Mouse (Mus musculus) splenic B cell, adult 2 months (primary cell): ENCODE results near the gene Tenm4.

Source experiments
- DNase-seq: peaks from one replicate; pipeline ENCODE4 v3.0.0-alpha.2; 2011; ENCODE audit warnings: low read depth, low spot score
- H3K27me3 ChIP-seq: 2 replicates; pipeline ENCODE4 v1.6.1; 2012; ENCODE audit warnings: mild to moderate bottlenecking, low read length, moderate library complexity, mixed read lengths; ENCODE audit not compliant: control insufficient read depth, poor library complexity, insufficient read depth, severe bottlenecking
- H3K36me3 ChIP-seq: 2 replicates; pipeline ENCODE4 v1.6.1; 2012; ENCODE audit warnings: mild to moderate bottlenecking, low read length, moderate library complexity, mixed read lengths; ENCODE audit not compliant: control insufficient read depth, poor library complexity, insufficient read depth, severe bottlenecking

The Tenm4 gene

DNA sequence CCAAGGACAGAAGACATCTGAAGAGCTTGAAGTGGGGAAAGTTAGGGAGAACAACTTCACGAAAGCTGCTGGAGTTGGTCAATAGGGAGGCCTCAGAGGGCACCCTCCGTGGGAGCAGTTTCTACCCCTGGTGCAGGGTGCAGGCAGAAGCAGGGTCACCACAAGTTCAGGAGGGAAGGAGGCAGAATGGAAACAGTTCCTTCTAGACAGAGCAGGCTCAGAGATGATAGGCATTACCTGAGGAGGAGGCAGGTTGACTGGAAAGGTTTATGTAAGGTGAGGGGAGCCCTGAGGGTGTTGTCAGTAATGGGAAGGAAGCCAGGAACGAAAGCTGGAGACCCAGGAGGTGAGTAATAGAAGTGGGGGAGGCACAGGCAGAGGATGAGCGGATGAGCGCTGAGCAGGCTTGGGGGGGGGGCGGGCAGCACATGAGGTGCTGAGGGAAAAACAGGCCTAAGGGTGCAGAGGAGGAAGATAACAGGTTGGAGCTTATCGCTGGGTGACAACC lies 577.5 kb downstream of the Tenm4 start:
- DNase-seq: no peak
- H3K27me3 ChIP-seq: no peaks in the 10 kb centered on the region
- no peaks in the 10 kb centered on the region for H3K36me3 ChIP-seq

DNA sequence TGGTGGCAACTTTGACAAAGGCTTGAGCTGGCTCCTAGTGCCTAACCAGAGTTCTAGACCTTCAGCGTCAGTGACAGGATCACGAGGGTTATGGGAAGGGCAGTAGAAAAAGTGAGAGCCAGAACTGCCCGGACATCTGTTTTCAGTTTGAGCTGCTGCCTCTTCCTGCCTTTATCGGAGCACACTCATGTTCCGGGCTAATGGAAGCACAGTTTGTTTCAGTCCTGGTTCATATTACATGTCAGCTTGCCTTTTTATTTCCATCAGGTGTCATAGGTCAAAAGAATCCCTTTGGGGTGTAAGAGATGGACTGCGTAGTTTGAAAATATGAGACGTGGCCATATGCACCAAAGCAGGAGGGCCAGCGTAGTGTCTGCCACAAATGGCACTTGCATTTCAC lies 578.7 kb downstream of the Tenm4 start:
- Histone ChIP-seq H3K27me3 (no peaks in the 10 kb centered on the region), H3K36me3 (no peaks in the 10 kb centered on the region)
- DNase-seq: no peak

DNA sequence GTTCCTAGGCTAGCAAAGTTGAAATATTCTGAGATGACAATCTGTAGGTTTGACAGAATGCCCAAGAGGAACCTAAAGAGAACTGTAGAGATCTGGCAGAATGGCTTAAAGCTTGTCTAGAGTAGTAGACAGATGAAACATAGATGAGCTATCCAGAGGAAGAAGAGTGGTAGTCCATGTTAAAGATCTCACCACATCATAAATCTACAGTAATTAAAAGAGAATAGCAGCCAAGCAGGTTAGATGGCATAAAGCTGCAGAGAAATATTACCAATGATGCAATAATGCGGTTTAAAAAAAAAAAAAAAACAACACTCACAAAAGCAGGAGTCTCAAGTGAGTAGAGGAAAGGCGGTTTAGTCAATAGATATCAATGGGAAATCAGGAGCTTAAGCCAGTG lies 580.2 kb downstream of the Tenm4 start:
- Histone ChIP-seq H3K27me3 (no peaks in the 10 kb centered on the region), H3K36me3 (no peaks in the 10 kb centered on the region)
- DNase-seq: no peak

DNA sequence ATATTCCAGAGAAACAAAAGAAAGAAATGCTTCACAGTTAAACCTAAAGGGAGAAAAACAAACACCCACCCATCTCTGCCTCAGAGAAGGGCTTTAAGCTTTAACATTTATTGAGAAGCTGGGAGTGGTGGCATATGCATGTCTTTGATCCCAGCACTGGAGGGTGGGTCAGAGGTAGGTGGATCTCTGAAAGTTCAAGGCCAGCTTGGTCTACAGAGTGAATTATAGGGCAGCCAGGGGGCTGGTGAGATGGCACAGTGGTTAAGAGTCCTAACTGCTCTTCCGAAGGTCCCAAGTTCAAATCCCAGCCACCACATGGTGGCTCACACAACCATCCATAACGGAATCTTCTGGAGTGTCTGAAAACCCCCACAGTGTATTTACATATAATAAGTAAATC lies 581.7 kb downstream of the Tenm4 start:
- no peak for DNase-seq
- H3K36me3 ChIP-seq: no peaks in the 10 kb centered on the region
- no peaks in the 10 kb centered on the region for H3K27me3 ChIP-seq

DNA sequence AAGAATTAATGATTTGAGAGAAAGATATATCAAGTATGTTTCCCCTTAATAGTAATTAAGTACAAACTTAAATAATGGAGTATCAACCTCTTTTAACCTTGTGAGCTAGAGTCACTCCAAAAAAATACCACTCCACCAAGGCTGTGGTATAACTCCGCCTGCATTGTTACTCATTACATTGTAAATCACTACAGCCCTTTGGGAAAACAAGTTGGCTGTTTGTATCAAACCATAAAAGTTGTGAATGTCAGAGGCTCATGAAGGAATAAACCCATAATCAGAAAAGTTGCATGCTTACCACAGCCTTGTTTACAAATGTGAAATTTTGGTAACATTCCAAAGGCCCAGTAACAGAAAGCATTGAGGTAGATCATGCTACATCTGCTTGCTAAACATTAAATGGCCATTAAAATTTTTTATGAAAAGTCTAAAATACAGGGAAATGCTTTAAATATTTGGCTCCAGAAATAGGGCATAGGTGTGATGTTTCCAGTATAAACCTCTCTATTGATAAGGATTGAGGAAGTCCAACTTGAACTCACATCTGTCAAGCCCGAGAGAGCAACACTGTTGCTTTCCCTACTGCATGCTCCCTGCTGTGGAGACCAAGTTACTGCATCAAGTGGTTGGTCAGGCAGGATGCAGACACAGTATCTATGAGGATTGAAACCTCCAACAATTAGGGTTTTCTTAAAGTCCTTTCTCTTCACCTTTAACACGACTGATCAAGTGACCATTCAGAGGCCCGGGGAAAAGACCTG lies 582.5 kb downstream of the Tenm4 start:
- Histone ChIP-seq H3K36me3 (no peaks in the 10 kb centered on the region), H3K27me3 (no peaks in the 10 kb centered on the region)
- DNase-seq: peak; percentile 22

DNA sequence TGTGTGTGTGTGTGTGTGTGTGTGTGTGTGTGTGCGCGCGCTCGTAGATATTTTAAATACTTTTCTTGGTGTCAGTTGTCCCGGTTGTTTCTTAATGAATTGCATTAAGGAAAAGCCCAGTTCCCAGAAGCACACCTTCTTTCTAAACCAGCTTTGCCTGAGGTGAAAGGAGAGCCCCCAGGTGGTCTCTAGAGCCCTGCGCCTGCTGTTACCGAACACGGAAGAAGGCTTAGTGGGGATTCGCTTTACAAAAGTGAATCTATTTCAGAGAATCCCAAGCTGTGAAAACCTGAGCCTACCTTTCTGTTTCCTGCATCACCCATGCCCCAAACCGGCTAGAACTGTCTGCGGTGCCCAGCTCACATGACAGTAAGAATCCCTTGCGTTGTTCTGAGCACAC lies 583.1 kb downstream of the Tenm4 start:
- Histone ChIP-seq H3K36me3 (no peaks in the 10 kb centered on the region), H3K27me3 (no peaks in the 10 kb centered on the region)
- peak; percentile 17 for DNase-seq

DNA sequence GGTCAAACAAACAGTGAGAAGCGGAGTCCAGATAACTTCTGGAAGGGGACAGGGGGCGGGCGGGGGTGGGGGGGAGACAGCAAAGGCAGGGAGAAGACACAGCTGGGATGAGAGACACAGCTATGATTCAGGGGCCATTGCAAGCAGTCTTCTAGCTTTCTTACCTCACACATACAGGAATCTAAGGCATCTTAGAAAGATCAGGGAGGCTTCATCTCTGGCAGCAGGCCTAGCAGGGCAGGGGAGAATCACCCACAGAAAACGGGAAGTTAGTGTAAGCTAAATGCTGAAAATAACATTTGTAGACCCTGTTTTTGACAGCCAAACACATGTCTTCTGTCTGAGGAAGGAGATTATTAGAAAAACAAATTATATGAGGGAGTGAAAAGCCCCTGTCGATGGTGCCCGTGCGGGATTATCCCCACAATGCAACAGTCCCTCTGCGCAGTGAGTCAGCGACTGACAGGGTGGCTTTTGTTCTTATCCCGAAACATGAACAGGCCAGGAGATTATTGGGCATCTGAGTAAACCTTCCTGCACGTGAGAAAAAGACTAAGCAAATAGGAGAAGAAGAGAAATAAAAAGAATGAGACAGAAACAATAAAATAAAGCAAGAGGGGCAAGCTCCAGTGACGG lies 584.5 kb downstream of the Tenm4 start:
- no peaks in the 10 kb centered on the region for H3K27me3 ChIP-seq
- DNase-seq: no peak
- H3K36me3 ChIP-seq: no peaks in the 10 kb centered on the region

DNA sequence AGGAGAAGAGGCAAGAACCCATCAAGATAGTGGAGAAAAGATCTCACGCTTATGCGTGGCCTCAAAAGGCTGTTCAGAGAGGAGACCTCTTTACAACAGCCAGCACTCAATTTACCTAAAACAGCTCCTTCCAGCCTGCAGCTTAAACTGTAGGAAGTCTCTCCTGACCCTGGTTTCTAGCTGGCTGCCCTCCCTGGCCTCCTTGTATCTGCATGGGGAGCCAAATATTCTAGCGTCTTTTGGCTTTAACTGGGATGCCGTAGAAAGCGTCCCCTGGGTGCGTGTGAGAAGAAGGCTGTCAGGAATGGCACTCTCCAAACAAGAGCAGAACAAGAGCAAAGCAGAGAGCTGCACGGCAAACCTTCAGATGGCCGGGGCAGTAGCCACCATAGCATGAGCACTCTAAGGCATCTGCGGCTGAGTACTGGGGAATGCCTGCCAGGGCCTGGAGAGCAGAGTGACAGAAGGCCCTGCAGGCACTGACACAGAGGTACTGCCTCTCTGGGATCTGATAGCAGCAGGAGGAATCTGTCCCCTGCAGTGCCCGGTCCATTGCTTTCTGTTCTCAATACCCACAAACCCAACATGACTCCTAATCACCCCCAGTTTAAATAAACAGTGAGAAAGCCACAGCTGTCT lies 585.2 kb downstream of the Tenm4 start:
- DNase-seq: no peak
- Histone ChIP-seq H3K27me3 (no peaks in the 10 kb centered on the region), H3K36me3 (no peaks in the 10 kb centered on the region)

DNA sequence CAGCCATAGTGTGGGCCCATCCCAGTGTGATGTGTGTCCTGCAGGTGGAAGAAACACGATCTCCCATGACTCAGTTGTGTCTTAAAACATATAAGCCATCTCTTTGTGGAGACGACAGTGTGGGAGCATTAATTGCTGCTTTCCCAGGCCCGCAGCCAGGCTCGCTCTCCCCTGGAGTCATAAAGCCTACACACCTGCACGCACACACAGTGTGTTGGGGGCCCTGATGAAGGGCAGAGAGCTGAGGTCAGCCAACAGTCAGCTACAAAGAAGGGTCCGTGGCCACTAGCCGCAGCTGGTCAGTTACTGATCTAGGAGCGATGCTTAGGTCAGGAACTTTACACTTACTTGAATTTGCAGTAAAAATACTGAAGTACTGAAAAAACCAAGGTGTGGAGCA lies 586.0 kb downstream of the Tenm4 start:
- no peak for DNase-seq
- Histone ChIP-seq H3K36me3 (no peaks in the 10 kb centered on the region), H3K27me3 (no peaks in the 10 kb centered on the region)

DNA sequence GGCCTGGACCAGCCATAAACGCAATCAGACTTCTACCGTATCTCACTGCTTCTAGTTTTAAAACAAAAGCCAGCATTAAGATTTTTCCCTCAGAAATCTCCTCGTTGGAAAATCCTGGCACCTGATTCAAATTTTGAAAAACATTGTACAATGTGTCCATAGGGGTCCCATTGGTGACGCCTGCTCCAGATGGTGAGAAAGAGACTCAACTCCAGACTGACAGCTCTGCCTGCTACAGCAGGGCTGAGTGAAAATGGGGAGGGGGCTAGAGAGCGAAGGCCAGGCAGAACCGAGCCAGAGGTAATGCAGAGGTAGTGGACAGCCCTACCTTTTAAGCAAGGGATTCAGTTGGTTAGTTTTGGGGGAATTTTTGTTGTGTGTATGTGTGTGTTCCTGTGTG lies 589.2 kb downstream of the Tenm4 start:
- no peak for DNase-seq
- H3K27me3 ChIP-seq: no peaks in the 10 kb centered on the region
- no peaks in the 10 kb centered on the region for H3K36me3 ChIP-seq

DNA sequence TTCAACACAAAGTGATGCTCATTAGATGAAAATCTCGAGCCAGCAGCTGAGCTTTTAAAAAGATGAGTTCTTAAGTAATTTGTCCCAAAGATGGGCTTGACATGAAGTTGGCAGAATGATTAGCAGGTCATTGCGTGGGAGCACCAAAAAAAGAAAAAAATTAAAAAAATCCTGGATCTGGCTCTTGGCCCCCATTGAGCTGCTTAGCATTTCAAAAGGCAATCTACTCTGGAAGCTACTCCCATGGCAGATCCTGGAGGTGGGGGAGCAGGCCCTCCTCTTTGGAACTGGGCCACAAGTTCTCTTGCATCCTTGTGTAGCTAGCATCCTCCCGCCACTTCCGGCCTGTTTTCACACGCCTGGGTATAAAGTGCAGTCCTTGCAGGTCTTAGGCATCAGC lies 590.1 kb downstream of the Tenm4 start:
- no peaks in the 10 kb centered on the region for H3K27me3 ChIP-seq
- DNase-seq: no peak

DNA sequence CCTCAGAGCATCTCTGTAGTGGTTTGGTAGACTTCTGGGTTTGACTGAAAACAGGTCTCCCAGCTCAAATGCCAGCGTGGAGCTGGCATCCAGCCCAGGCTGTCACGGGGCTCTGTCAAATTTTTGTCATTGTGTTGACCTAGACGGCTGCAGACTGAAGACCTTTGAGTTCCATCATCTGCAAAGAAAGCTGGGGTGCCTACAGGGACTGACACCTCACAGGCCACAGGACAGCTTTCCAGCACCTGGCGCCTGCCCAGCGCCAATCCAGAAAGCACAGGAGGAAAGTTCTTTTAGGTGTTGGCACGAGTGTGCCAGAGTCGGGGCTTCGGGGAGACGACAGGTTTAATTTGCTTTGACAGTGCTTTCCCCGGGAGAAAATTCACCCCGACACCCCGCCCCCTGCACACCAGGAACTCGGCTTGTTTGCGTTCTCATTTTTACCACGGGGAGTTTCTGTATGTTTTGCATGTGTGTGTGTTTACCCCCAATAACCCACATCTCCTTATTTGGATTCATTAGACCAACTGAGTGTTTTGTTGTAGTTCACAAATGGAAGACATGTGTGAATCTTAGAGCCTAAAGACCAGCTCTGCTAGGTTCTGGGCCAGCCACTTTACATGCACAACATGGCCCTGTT lies 594.4 kb downstream of the Tenm4 start:
- no peak for DNase-seq
- H3K36me3 ChIP-seq: no peaks in the 10 kb centered on the region
- no peaks in the 10 kb centered on the region for H3K27me3 ChIP-seq

More for the DNA sequence above, 590.1 kb downstream of the Tenm4 start:
- H3K36me3 ChIP-seq: no peaks in the 10 kb centered on the region

DNA sequence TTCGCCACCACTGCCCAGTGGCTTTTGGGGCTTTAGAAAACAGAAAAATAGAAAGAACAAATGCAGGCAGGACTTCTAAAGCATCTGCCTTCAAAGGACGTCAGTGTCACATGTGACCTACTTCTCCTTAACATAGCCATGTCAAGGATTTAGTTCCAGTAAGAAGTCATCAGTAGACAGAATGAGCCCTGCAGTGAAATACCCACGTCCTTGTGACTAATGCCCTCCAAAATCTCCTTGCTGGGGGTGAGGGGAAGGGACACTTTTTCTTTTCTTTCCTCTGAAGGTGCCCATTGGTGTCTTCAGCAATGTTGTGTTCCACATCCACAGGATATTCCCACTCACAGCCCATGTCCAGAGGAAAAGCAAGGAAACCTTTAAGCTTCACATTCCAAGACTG lies 596.0 kb downstream of the Tenm4 start:
- DNase-seq: no peak
- Histone ChIP-seq H3K36me3 (no peaks in the 10 kb centered on the region), H3K27me3 (no peaks in the 10 kb centered on the region)

DNA sequence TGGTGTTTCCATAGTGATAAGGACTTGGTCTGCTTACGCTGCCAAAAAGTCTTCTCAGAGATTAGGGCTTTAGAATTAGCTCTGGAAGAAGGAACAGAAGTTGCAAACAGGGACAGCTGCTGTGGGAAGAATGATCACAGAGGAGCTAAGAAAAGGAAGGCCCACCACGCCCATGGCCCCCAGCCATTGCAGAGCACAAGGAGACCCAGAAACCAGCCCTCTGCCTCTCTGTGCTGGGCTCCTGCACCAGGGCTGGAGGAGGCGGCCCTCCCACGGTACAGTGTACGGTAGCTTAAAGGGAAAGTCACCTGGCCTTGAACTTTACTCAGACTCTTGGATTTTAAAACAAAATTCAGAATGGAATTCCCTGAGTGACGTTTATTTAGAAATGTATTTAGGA lies 597.7 kb downstream of the Tenm4 start:
- no peak for DNase-seq
- H3K36me3 ChIP-seq: no peaks in the 10 kb centered on the region
- H3K27me3 ChIP-seq: no peaks in the 10 kb centered on the region

DNA sequence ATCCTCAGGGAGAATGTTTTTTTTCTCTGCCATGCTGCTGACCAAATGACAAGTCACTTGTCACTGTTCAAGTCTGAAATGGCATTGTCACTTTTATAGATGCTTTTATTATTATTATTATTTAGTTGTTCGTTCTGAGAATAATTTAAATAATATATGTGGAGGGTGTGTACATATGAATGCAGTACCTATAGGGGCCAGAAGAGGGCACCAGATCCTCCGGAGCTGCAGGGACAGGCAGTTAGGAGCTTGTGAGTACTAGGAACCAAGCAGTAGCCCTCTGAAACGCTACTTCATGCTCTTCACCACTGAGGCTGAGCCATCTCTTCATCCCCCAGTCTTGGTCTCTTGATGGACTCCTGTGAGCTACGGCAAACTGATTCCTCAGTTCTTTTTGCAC lies 598.7 kb downstream of the Tenm4 start:
- Histone ChIP-seq H3K27me3 (no peaks in the 10 kb centered on the region), H3K36me3 (no peaks in the 10 kb centered on the region)
- peak; percentile 62 for DNase-seq
